Mouse (Mus musculus) G1E (cell line): ENCODE results near the gene Ppp2r5e.
"Not testable (repeated sequence)": the region's sequence is repeated elsewhere in the genome, so short reads cannot be mapped to it uniquely, and the experiment has no call there.

Experiments used
- CTCF ChIP-seq: IDR thresholded peaks from 2 replicates; pipeline ENCODE4 v1.5.1; 2012; ENCODE audit warnings: low read depth, low read length, inconsistent platforms, mixed read lengths
- GATA1 ChIP-seq: IDR thresholded peaks from 2 replicates; pipeline ENCODE4 v1.6.1; 2012; ENCODE audit warnings: borderline replicate concordance, low read length, inconsistent platforms, mixed read lengths
- GATA2 ChIP-seq: IDR thresholded peaks from 2 replicates; pipeline ENCODE4 v1.6.1; 2012; ENCODE audit warnings: low read depth, low read length, inconsistent platforms, borderline replicate concordance
- POLR2AphosphoS5 ChIP-seq: IDR thresholded peaks from 2 replicates; pipeline ENCODE4 v1.6.1; 2012; ENCODE audit warnings: low read depth, low read length, inconsistent platforms; ENCODE audit not compliant: insufficient replicate concordance
- TAL1 ChIP-seq: conservative IDR thresholded peaks from 2 replicates; pipeline ENCODE4 v1.6.1; 2012; ENCODE audit warnings: low read depth, low read length, inconsistent platforms, mixed read lengths

DNA sequence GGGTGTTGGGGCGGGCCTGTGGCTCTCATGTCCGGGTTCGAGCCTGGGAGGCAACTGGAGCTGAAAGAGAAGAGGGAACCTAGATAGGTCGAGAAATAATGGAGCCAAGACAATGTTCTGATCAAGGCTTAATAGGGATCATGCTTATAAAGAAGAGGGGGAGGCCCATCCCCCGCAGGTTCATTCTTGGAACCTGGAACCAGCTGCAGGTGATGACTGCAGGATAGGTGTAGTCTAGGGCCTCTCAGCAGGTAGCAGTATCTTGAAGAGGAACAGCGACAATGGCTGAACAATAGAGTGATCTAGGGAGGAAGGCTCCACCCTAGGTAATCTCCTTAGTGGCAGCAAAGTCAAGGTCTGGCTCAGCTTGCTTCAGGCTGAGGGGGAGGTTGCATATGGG, 163.6 kb downstream of the Ppp2r5e start:
- TF ChIP-seq CTCF, GATA2, GATA1, TAL1, POLR2AphosphoS5: not testable (repeated sequence)
